In the genomic region with DNA sequence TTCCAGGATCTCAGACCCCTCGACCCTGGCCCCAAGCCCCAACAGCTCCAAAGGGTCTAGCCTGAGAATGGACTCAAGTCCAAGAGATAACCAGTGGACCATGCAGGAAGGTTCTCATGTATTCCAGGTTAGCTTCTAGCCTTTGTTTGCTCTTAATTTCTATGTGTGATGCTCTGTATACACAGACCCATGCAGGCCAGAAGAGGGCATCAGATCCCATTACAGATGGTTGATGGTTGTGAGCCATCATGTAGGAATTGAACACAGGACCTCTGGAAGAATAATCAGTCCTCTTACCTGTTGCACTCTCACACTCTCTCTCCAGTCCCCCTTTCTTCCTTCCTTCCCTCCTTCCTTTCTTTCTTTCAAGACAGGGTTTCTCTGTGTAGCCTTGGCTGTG, we compare ENCODE assay signal across 1 mouse cellular context.
TF ChIP-seq lines count a peak whose summit lies in the region.

No protein-coding gene starts in this region.

TF ChIP-seq in CH12.LX, 34 proteins besides CTCF, POLR2A, EP300 and RAD21 (continued from another document):
- TF ChIP-seq ETS1 (conservative IDR thresholded peaks at IDR 0.05; ENCODE audit: low read depth, low read length) (no peak), SMC3 (IDR thresholded peaks at IDR 0.05; ENCODE audit: low read depth, low read length) (no peak; the same call in 1 of the 2 replicates), MYC (IDR thresholded peaks at IDR 0.05; ENCODE audit: low read depth, low read length) (no peak), PAX5 (IDR thresholded peaks at IDR 0.05; ENCODE audit: low read length) (no peak), UBTF (IDR thresholded peaks at IDR 0.05; ENCODE audit: low read depth, low read length) (no peak), MEF2A (IDR thresholded peaks at IDR 0.05; ENCODE audit: borderline replicate concordance, low read depth, low read length) (no peak)
